Mouse (Mus musculus): ENCODE measurements at regions not wholly inside any gene's neighbourhood (a gene's known extent, or its start where the extent isn't known, plus 50 kb on each side); places are given as distances from the start of the nearest gene placed in this dataset.

GRCm38 (mm10) chr10:17656305-17656704, 66.7 kb upstream of the Cited2 start:
- Histone ChIP-seq H3K9me3 (ENCODE audit: control insufficient read depth) (no peaks in the 10 kb centered on the region), H3K4me1 (replicated peaks; ENCODE audit: control insufficient read depth, insufficient read depth, low read length) (no peaks in the 10 kb centered on the region; the same call in 1 of the 2 replicates), H3K4me3 (ENCODE audit: low read depth, low read length) (no peak overlapping the region), H3K9ac (ENCODE audit: low read depth, low read length) (no peak overlapping the region), H3K4me2 (replicated peaks; ENCODE audit: low read depth) (no peak overlapping the region), H3K36me3 (ENCODE audit: control insufficient read depth, insufficient read depth) (no peaks in the 10 kb centered on the region), H3K27me3 (replicated peaks; ENCODE audit: control insufficient read depth, insufficient read depth, low read length) (no peaks in the 10 kb centered on the region), H3K27ac (ENCODE audit: low read depth, low read length) (no peak overlapping the region)
- 57% methylated on average over 10 of the region's 10 CpGs for WGBS
- no peak for ATAC-seq
- TF ChIP-seq CTCF (IDR thresholded peaks at IDR 0.05; ENCODE audit: low read depth) = no peak

DNA sequence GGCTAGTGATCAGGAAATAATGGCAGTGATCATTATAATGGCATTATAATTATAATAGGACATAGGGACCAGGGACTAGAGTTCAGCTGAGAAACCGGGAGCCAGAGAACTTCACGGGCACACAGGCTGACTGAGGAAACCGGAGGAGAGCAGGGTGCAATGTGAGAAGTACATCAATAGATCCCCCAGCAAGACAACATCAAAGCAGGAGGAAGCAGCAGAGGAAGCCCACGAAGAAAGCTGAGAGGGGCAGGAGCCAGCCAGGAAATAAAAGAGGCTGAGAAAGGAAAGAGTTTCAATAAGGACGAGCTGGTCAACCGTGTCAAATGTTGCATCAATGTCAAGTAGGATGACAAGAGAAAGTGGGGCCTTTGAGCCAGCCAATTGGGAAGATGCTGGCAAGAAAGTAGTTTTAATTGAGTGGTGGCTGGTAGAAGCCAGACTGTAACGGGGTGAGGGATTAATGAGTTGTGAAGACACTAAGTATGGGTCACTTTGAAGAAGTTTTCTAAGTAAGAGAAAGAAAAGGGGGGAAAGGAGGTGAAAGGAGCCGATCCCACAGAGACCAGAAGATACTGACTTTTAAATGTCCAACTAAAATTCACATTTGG, 66.0 kb upstream of the Cited2 start:
- no peak overlapping the region for H3K27ac ChIP-seq (ENCODE audit: low read depth, low read length)
- TF ChIP-seq CTCF (IDR thresholded peaks at IDR 0.05; ENCODE audit: low read depth) = no peak
- no peaks in the 10 kb centered on the region for H3K9me3 ChIP-seq (ENCODE audit: control insufficient read depth)
- no peak overlapping the region for H3K9ac ChIP-seq (ENCODE audit: low read depth, low read length)
- no peak for ATAC-seq
- no peaks in the 10 kb centered on the region; the same call in 1 of the 2 replicates for H3K4me1 ChIP-seq (replicated peaks; ENCODE audit: control insufficient read depth, insufficient read depth, low read length)
- H3K4me2 ChIP-seq (replicated peaks; ENCODE audit: low read depth) = no peak overlapping the region
- H3K36me3 ChIP-seq (ENCODE audit: control insufficient read depth, insufficient read depth) = no peaks in the 10 kb centered on the region
- WGBS = 62% methylated on average over 8 of the region's 8 CpGs
- no peaks in the 10 kb centered on the region for H3K27me3 ChIP-seq (replicated peaks; ENCODE audit: control insufficient read depth, insufficient read depth, low read length)
- no peak overlapping the region for H3K4me3 ChIP-seq (ENCODE audit: low read depth, low read length)

GRCm38 (mm10) chr10:17659575-17659974, 63.4 kb upstream of the Cited2 start:
- WGBS = 89% methylated on average over 9 of the region's 9 CpGs
- Histone ChIP-seq H3K4me1 (replicated peaks; ENCODE audit: control insufficient read depth, insufficient read depth, low read length) (no peaks in the 10 kb centered on the region; the same call in 1 of the 2 replicates), H3K9me3 (ENCODE audit: control insufficient read depth) (no peaks in the 10 kb centered on the region), H3K27me3 (replicated peaks; ENCODE audit: control insufficient read depth, insufficient read depth, low read length) (no peaks in the 10 kb centered on the region), H3K27ac (ENCODE audit: low read depth, low read length) (no peak overlapping the region), H3K36me3 (ENCODE audit: control insufficient read depth, insufficient read depth) (no peaks in the 10 kb centered on the region), H3K4me2 (replicated peaks; ENCODE audit: low read depth) (no peak overlapping the region), H3K9ac (ENCODE audit: low read depth, low read length) (no peak overlapping the region), H3K4me3 (ENCODE audit: low read depth, low read length) (no peak overlapping the region)
- ATAC-seq = no peak
- no peak for TF ChIP-seq CTCF (IDR thresholded peaks at IDR 0.05; ENCODE audit: low read depth)

GRCm38 (mm10) chr10:17660836-17661452, 62.1 kb upstream of the Cited2 start:
- no peak overlapping the region for H3K9ac ChIP-seq (ENCODE audit: low read depth, low read length)
- H3K4me3 ChIP-seq (ENCODE audit: low read depth, low read length) = no peak overlapping the region
- no peaks in the 10 kb centered on the region for H3K36me3 ChIP-seq (ENCODE audit: control insufficient read depth, insufficient read depth)
- no peak for TF ChIP-seq CTCF (IDR thresholded peaks at IDR 0.05; ENCODE audit: low read depth)
- H3K9me3 ChIP-seq (ENCODE audit: control insufficient read depth) = no peaks in the 10 kb centered on the region
- H3K27me3 ChIP-seq (replicated peaks; ENCODE audit: control insufficient read depth, insufficient read depth, low read length) = no peaks in the 10 kb centered on the region
- no peaks in the 10 kb centered on the region for H3K4me1 ChIP-seq (replicated peaks; ENCODE audit: control insufficient read depth, insufficient read depth, low read length)
- H3K27ac ChIP-seq (ENCODE audit: low read depth, low read length) = no peak overlapping the region
- ATAC-seq = no peak
- 92% methylated on average over 5 of the region's 5 CpGs for WGBS
- no peak overlapping the region for H3K4me2 ChIP-seq (replicated peaks; ENCODE audit: low read depth)

DNA sequence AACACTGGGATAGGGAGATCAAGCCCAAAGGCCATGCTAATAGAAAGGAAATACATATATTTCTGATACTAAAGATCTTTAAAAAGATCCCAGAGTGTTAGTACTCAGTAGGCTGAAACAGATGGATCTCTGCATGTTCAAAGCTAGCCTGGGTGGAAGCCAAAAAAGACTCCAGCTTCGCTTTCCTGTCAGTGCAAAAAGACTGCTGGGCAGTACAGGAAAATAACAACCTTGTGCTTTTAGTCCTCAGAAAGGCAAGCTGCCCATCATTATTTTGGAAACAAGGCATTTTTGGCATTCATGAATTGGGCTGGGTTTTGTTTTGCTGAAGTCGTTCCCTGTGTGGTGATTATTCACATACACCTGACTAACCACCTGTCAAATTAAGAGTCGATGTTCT, 56.9 kb upstream of the Cited2 start:
- Histone ChIP-seq H3K36me3 (ENCODE audit: control insufficient read depth, insufficient read depth) (no peaks in the 10 kb centered on the region), H3K27me3 (replicated peaks; ENCODE audit: control insufficient read depth, insufficient read depth, low read length) (no peaks in the 10 kb centered on the region), H3K4me1 (replicated peaks; ENCODE audit: control insufficient read depth, insufficient read depth, low read length) (no peaks in the 10 kb centered on the region), H3K4me3 (ENCODE audit: low read depth, low read length) (no peak overlapping the region), H3K27ac (ENCODE audit: low read depth, low read length) (no peak overlapping the region), H3K4me2 (replicated peaks; ENCODE audit: low read depth) (no peak overlapping the region), H3K9ac (ENCODE audit: low read depth, low read length) (no peak overlapping the region), H3K9me3 (ENCODE audit: control insufficient read depth) (no peaks in the 10 kb centered on the region)
- 78% methylated on average over 3 of the region's 3 CpGs for WGBS
- ATAC-seq = no peak
- TF ChIP-seq CTCF (IDR thresholded peaks at IDR 0.05; ENCODE audit: low read depth) = no peak

- Histone ChIP-seq H3K4me1 (replicated peaks; ENCODE audit: control insufficient read depth, insufficient read depth, low read length) (no peaks in the 10 kb centered on the region), H3K27me3 (replicated peaks; ENCODE audit: control insufficient read depth, insufficient read depth, low read length) (no peaks in the 10 kb centered on the region), H3K27ac (ENCODE audit: low read depth, low read length) (no peak overlapping the region), H3K9me3 (ENCODE audit: control insufficient read depth) (no peaks in the 10 kb centered on the region), H3K36me3 (ENCODE audit: control insufficient read depth, insufficient read depth) (no peaks in the 10 kb centered on the region), H3K9ac (ENCODE audit: low read depth, low read length) (no peak overlapping the region), H3K4me2 (replicated peaks; ENCODE audit: low read depth) (no peak overlapping the region), H3K4me3 (ENCODE audit: low read depth, low read length) (no peak overlapping the region)
- 84% methylated on average over 9 of the region's 9 CpGs for WGBS
- no peak for ATAC-seq
- TF ChIP-seq CTCF (IDR thresholded peaks at IDR 0.05; ENCODE audit: low read depth) = no peak
Measured at GRCm38 (mm10) chr10:17669401-17669800, 53.6 kb upstream of the Cited2 start.
